Mouse (Mus musculus): ENCODE results near the gene Zmiz2. TPM values are rescaled to one million over a fixed set of nuclear protein-coding genes. Genes with fewer than 3 reads are reported as not detected.

Gene Zmiz2
- total RNA-seq, 1 experiment, result 19.6 TPM

GRCm38 (mm10) chr11:6349586-6349985 lies 39.3 kb upstream of the Zmiz2 start:
- no peaks in the 10 kb centered on the region for H3K4me1 ChIP-seq (ENCODE audit: control insufficient read depth in 2 of 2, insufficient read depth in 2 of 2, low read length in 2 of 2, poor library complexity in 1 of 2)
- TF ChIP-seq ZC3H11A (IDR thresholded peaks at IDR 0.05; ENCODE audit: borderline replicate concordance, low read depth, low read length) (no peak), CHD2 (IDR thresholded peaks at IDR 0.05; ENCODE audit: low read depth, low read length) (no peak), ZNF384 (IDR thresholded peaks at IDR 0.05; ENCODE audit: low read depth, low read length) (no peak), HCFC1 (IDR thresholded peaks at IDR 0.05; ENCODE audit: borderline replicate concordance, insufficient read depth, low read length) (no peak), MAFK (IDR thresholded peaks at IDR 0.05; ENCODE audit: insufficient read depth, low read depth, low read length) (no peak)
- H3K9ac ChIP-seq (ENCODE audit: insufficient read depth, low read depth, low read length, poor library complexity, severe bottlenecking), result no peak overlapping the region
- in situ Hi-C loops (cut with MboI; ENCODE audit: low sequenced_read_pairs in 2 of 2, unreplicated experiment in 2 of 2), result no loop called here
- no peak overlapping the region for H3K27ac ChIP-seq (ENCODE audit: insufficient read depth, low read depth, low read length, poor library complexity, severe bottlenecking)
- peaks cover 43% of the 10 kb centered on the region for H3K36me3 ChIP-seq (ENCODE audit: control insufficient read depth, insufficient read depth, low read length, poor library complexity, severe bottlenecking)
- no peaks in the 10 kb centered on the region for H3K9me3 ChIP-seq (ENCODE audit: control insufficient read depth, insufficient read depth, low read depth, low read length)
- no peak overlapping the region for H3K4me3 ChIP-seq (ENCODE audit: insufficient read depth in 1 of 2, low read depth in 1 of 2, low read length in 2 of 2, poor library complexity in 1 of 2, severe bottlenecking in 1 of 2)
- no peak for DNase-seq (ENCODE audit: low read depth, low spot score)

- TF ChIP-seq MAFK (IDR thresholded peaks at IDR 0.05; ENCODE audit: insufficient read depth, low read depth, low read length) (no peak), HCFC1 (IDR thresholded peaks at IDR 0.05; ENCODE audit: borderline replicate concordance, insufficient read depth, low read length) (no peak), ZC3H11A (IDR thresholded peaks at IDR 0.05; ENCODE audit: borderline replicate concordance, low read depth, low read length) (no peak), CHD2 (IDR thresholded peaks at IDR 0.05; ENCODE audit: low read depth, low read length) (no peak), ZNF384 (IDR thresholded peaks at IDR 0.05; ENCODE audit: low read depth, low read length) (no peak)
- Histone ChIP-seq H3K9ac (ENCODE audit: insufficient read depth, low read depth, low read length, poor library complexity, severe bottlenecking) (no peak overlapping the region), H3K36me3 (ENCODE audit: control insufficient read depth, insufficient read depth, low read length, poor library complexity, severe bottlenecking) (peaks cover 30% of the 10 kb centered on the region), H3K4me3 (ENCODE audit: insufficient read depth in 1 of 2, low read depth in 1 of 2, low read length in 2 of 2, poor library complexity in 1 of 2, severe bottlenecking in 1 of 2) (no peak overlapping the region), H3K4me1 (ENCODE audit: control insufficient read depth in 2 of 2, insufficient read depth in 2 of 2, low read length in 2 of 2, poor library complexity in 1 of 2) (peaks cover 0 to 2% of the 10 kb centered on the region in 2 experiments; a peak in 1 of 4 replicates), H3K27ac (ENCODE audit: insufficient read depth, low read depth, low read length, poor library complexity, severe bottlenecking) (no peak overlapping the region), H3K9me3 (ENCODE audit: control insufficient read depth, insufficient read depth, low read depth, low read length) (no peaks in the 10 kb centered on the region)
- in situ Hi-C loops (cut with MboI; ENCODE audit: low sequenced_read_pairs in 2 of 2, unreplicated experiment in 2 of 2), result no loop called here
- no peak for DNase-seq (ENCODE audit: low read depth, low spot score)
These were observed 33.8 kb upstream of the Zmiz2 start for GRCm38 (mm10) chr11:6355106-6355505.

- Histone ChIP-seq H3K9ac (ENCODE audit: insufficient read depth, low read depth, low read length, poor library complexity, severe bottlenecking) (no peak overlapping the region), H3K36me3 (ENCODE audit: control insufficient read depth, insufficient read depth, low read length, poor library complexity, severe bottlenecking) (no peaks in the 10 kb centered on the region), H3K4me3 (ENCODE audit: insufficient read depth in 1 of 2, low read depth in 1 of 2, low read length in 2 of 2, poor library complexity in 1 of 2, severe bottlenecking in 1 of 2) (no peak overlapping the region), H3K27ac (ENCODE audit: insufficient read depth, low read depth, low read length, poor library complexity, severe bottlenecking) (peak overlapping the region; percentile 86), H3K9me3 (ENCODE audit: control insufficient read depth, insufficient read depth, low read depth, low read length) (no peaks in the 10 kb centered on the region), H3K4me1 (ENCODE audit: control insufficient read depth in 2 of 2, insufficient read depth in 2 of 2, low read length in 2 of 2, poor library complexity in 1 of 2) (peaks cover 10 to 18% of the 10 kb centered on the region in 2 experiments)
- DNase-seq (ENCODE audit: low read depth, low spot score), result no peak
- in situ Hi-C loops (cut with MboI; ENCODE audit: low sequenced_read_pairs in 2 of 2, unreplicated experiment in 2 of 2), result no loop called here
- TF ChIP-seq CHD2 (IDR thresholded peaks at IDR 0.05; ENCODE audit: low read depth, low read length) (no peak), ZC3H11A (IDR thresholded peaks at IDR 0.05; ENCODE audit: borderline replicate concordance, low read depth, low read length) (no peak), HCFC1 (IDR thresholded peaks at IDR 0.05; ENCODE audit: borderline replicate concordance, insufficient read depth, low read length) (no peak), ZNF384 (IDR thresholded peaks at IDR 0.05; ENCODE audit: low read depth, low read length) (no peak), MAFK (IDR thresholded peaks at IDR 0.05; ENCODE audit: insufficient read depth, low read depth, low read length) (no peak)
These were observed 24.1 kb upstream of the Zmiz2 start for GRCm38 (mm10) chr11:6364581-6365275.

- Histone ChIP-seq H3K4me1 (ENCODE audit: control insufficient read depth in 2 of 2, insufficient read depth in 2 of 2, low read length in 2 of 2, poor library complexity in 1 of 2) (peaks cover 10 to 14% of the 10 kb centered on the region in 2 experiments), H3K9ac (ENCODE audit: insufficient read depth, low read depth, low read length, poor library complexity, severe bottlenecking) (peak overlapping the region; percentile 26; the same call in 1 of the 2 replicates), H3K36me3 (ENCODE audit: control insufficient read depth, insufficient read depth, low read length, poor library complexity, severe bottlenecking) (no peaks in the 10 kb centered on the region), H3K4me3 (ENCODE audit: insufficient read depth in 1 of 2, low read depth in 1 of 2, low read length in 2 of 2, poor library complexity in 1 of 2, severe bottlenecking in 1 of 2) (peak overlapping the region in 1 of 2 experiments; percentile 1; a peak in 1 of 4 replicates), H3K9me3 (ENCODE audit: control insufficient read depth, insufficient read depth, low read depth, low read length) (no peaks in the 10 kb centered on the region), H3K27ac (ENCODE audit: insufficient read depth, low read depth, low read length, poor library complexity, severe bottlenecking) (peak overlapping the region; percentile 96; the same call in 1 of the 2 replicates)
- DNase-seq (ENCODE audit: low read depth, low spot score), result peak; percentile 89
- in situ Hi-C loops (cut with MboI; ENCODE audit: low sequenced_read_pairs in 2 of 2, unreplicated experiment in 2 of 2), result no loop called here
- TF ChIP-seq HCFC1 (IDR thresholded peaks at IDR 0.05; ENCODE audit: borderline replicate concordance, insufficient read depth, low read length) (0 out of 2 replicates have a peak, but pooled peaks have one; percentile 45), MAFK (IDR thresholded peaks at IDR 0.05; ENCODE audit: insufficient read depth, low read depth, low read length) (0 out of 2 replicates have a peak, but pooled peaks have one; percentile 3), ZNF384 (IDR thresholded peaks at IDR 0.05; ENCODE audit: low read depth, low read length) (no peak)
These were observed 23.0 kb upstream of the Zmiz2 start for GRCm38 (mm10) chr11:6365885-6366284.
